Mouse (Mus musculus) liver, adult 2 months (tissue): ENCODE data around the gene Arhgap18. TPM values are rescaled to one million over a fixed set of nuclear protein-coding genes. Genes with fewer than 3 reads are reported as not detected.

Experiments used
- DNase-seq: peaks from one replicate; pipeline ENCODE4 v3.0.0-alpha.2; 2011; ENCODE audit warnings: low read depth, low spot score; ENCODE audit errors: extremely low read depth
- H3K27ac ChIP-seq: fragments of 200-500 bp; replicated peaks from 2 replicates; pipeline ENCODE4 v1.5.1; 2012; ENCODE audit warnings: low read depth, mild to moderate bottlenecking, control low read depth, inconsistent platforms, low read length; ENCODE audit not compliant: insufficient read depth
- H3K27me3 ChIP-seq: fragments of 200-500 bp; 2 replicates; pipeline ENCODE4 v1.6.1; 2012; ENCODE audit warnings: mild to moderate bottlenecking, moderate library complexity, low read length, inconsistent platforms; ENCODE audit not compliant: control insufficient read depth, insufficient read depth
- H3K36me3 ChIP-seq: fragments of 200-500 bp; 2 replicates; pipeline ENCODE4 v1.6.1; 2012; ENCODE audit warnings: low read length, inconsistent platforms; ENCODE audit not compliant: control insufficient read depth, insufficient read depth
- H3K4me1 ChIP-seq: fragments of 200-500 bp; 2 replicates; pipeline ENCODE4 v1.6.1; 2011; ENCODE audit warnings: low read length; ENCODE audit not compliant: control insufficient read depth, insufficient read depth
- H3K4me3 ChIP-seq: fragments of 200-500 bp; 2 replicates; pipeline ENCODE4 v1.5.1; 2011; ENCODE audit warnings: low read depth, mild to moderate bottlenecking, control low read depth, low read length, moderate library complexity; ENCODE audit not compliant: insufficient read depth
- H3K79me2 ChIP-seq: fragments of 200-500 bp; 2 replicates; pipeline ENCODE4 v1.6.1; 2012; ENCODE audit warnings: inconsistent platforms, mild to moderate bottlenecking, low read length, moderate library complexity; ENCODE audit not compliant: control insufficient read depth, insufficient read depth
- H3K9ac ChIP-seq: fragments of 200-500 bp; 2 replicates; pipeline ENCODE4 v1.6.1; 2012; ENCODE audit warnings: low read depth, mild to moderate bottlenecking, control low read depth, inconsistent platforms, low read length
- CTCF ChIP-seq: fragments of 200-500 bp; IDR thresholded peaks from 2 replicates; pipeline ENCODE4 v1.5.1; 2011; ENCODE audit warnings: low read depth, low read length, control low read depth
- POLR2A ChIP-seq: fragments of 200-500 bp; IDR thresholded peaks from 2 replicates; pipeline ENCODE4 v1.6.1; 2011; ENCODE audit warnings: low read length, control low read depth; ENCODE audit not compliant: insufficient read depth; ENCODE audit errors: extremely low read depth
- WGBS: fragments of 180-500 bp; shearing (Covaris S2); methylation state at CpG from one replicate; pipeline ENCODE4 v1.1.7; 2018; 5-methylcytosine and 5-hydroxymethylcytosine counted together
- polyA plus RNA-seq: library from polyadenylated mRNA; depleted of rRNA; stranded (reverse); fragments of >200 nt; gene quantifications from 2 replicates; pipeline ENCODE4 v1.2.3, GENCODE M21; 2012
- total RNA-seq: library from RNA; depleted of rRNA; stranded (reverse); fragments of >200 nt; gene quantifications from 2 replicates; pipeline ENCODE4 v1.2.3, GENCODE M21; 2014

Arhgap18 gene
- total and polyA plus RNA-seq, 2 experiments, result 1.5 to 12.2 TPM

DNA sequence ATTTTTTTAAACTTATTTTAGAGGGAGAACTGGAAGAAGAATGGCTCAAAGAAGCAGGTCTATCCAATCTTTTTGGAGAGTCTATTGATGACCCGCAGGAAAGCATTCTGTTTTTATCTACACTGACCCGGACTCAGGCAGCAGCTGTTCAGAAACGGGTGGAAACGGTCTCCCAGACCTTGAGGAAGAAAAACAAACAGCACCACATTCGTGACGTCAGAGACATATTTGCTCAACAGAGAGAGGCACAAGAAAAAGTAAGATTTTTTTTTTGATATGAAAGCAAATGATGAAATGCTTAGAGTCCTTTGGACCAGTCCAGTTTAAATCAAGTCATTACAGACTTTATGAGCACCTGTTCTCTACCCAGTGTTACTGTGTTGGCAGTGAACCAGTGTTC is 96.6 kb downstream of the Arhgap18 start:
- Histone ChIP-seq H3K36me3 (peaks cover 2% of the 10 kb centered on the region; the same call in 1 of the 2 replicates), H3K79me2 (no peaks in the 10 kb centered on the region), H3K27me3 (no peaks in the 10 kb centered on the region), H3K9ac (no peak overlapping the region), H3K4me1 (peaks cover 6% of the 10 kb centered on the region; the same call in 1 of the 2 replicates), H3K4me3 (no peak overlapping the region), H3K27ac (peak overlapping the region; percentile 81; the same call in 1 of the 2 replicates)
- DNase-seq, result peak; percentile 97
- WGBS, result 10% methylated on average over 6 of the region's 6 CpGs
- TF ChIP-seq POLR2A (no peak), CTCF (no peak)

- Histone ChIP-seq H3K4me1 (peaks cover 18% of the 10 kb centered on the region), H3K9ac (no peak overlapping the region), H3K27me3 (no peaks in the 10 kb centered on the region), H3K36me3 (no peaks in the 10 kb centered on the region), H3K4me3 (no peak overlapping the region), H3K27ac (no peak overlapping the region), H3K79me2 (no peaks in the 10 kb centered on the region)
- DNase-seq, result no peak
- no peak for TF ChIP-seq CTCF
- TF ChIP-seq POLR2A, result no peak
- WGBS, result 78% methylated on average over 5 of the region's 5 CpGs
Measured at GRCm38 (mm10) chr10:26854556-26855100, 101.4 kb downstream of the Arhgap18 start.

- peak; percentile 41; the same call in 1 of the 2 replicates for TF ChIP-seq CTCF
- TF ChIP-seq POLR2A, result no peak
- 23% methylated on average over 8 of the region's 8 CpGs for WGBS
- Histone ChIP-seq H3K36me3 (no peaks in the 10 kb centered on the region), H3K4me3 (peak overlapping the region; percentile 35), H3K27me3 (no peaks in the 10 kb centered on the region), H3K79me2 (no peaks in the 10 kb centered on the region), H3K9ac (no peak overlapping the region), H3K27ac (peak overlapping the region; percentile 68), H3K4me1 (peaks cover 15% of the 10 kb centered on the region)
- DNase-seq, result peak; percentile 97
Measured at GRCm38 (mm10) chr10:26855851-26856535, 102.8 kb downstream of the Arhgap18 start.

DNA sequence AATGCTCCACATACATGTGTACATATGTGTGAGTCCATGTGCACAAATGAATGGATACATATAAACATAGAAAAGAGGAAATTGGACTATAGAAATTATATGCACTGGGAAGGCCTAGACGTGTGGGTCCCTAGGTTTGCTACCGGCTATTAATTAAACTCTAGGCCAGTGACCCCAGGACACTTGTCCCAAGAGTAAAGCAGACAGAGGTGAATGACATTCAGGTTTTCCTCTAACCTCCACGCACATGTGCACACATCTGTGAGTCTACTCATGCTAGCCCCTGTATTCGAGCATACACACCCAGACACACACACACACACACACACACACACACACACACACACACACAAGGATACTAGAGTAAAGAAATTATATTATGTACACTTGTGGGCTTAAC is 104.4 kb downstream of the Arhgap18 start:
- Histone ChIP-seq H3K27ac (0 out of 2 replicates have a peak overlapping the region, but pooled peaks have one; percentile 40), H3K79me2 (no peaks in the 10 kb centered on the region), H3K27me3 (no peaks in the 10 kb centered on the region), H3K36me3 (no peaks in the 10 kb centered on the region), H3K4me1 (peaks cover 15% of the 10 kb centered on the region), H3K4me3 (no peak overlapping the region), H3K9ac (no peak overlapping the region)
- peak; percentile 85 for DNase-seq
- WGBS, result 21% methylated on average over 4 of the region's 4 CpGs
- TF ChIP-seq CTCF (no peak), POLR2A (no peak)

DNA sequence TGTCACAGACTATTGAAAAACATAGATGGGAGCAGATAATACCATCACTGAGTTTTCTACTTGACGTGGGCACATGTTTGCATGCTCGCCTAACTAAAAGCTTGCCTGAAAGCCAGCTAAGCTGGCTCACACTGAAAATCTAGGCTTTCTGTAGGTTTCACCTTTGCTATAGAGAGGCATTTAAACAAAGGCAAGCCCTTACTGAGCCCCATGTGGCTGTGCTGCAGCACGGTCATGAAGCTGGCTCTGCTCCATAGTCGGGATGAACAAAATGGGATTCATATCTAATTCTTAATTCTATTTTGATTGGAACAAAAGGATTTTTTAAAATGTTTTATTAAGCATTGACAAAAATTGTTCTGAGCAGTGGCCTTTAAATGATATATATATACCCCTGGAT is 105.3 kb downstream of the Arhgap18 start:
- H3K9ac ChIP-seq, result no peak overlapping the region
- H3K27me3 ChIP-seq, result no peaks in the 10 kb centered on the region
- WGBS, result 71% methylated on average over 4 of the region's 4 CpGs
- H3K4me3 ChIP-seq, result no peak overlapping the region
- H3K4me1 ChIP-seq, result peaks cover 15% of the 10 kb centered on the region
- H3K27ac ChIP-seq, result no peak overlapping the region
- no peaks in the 10 kb centered on the region for H3K36me3 ChIP-seq
- no peaks in the 10 kb centered on the region for H3K79me2 ChIP-seq
- TF ChIP-seq CTCF (no peak), POLR2A (no peak)
- DNase-seq, result no peak

GRCm38 (mm10) chr10:26861231-26861630 is 108.0 kb downstream of the Arhgap18 start:
- Histone ChIP-seq H3K9ac (no peak overlapping the region), H3K4me3 (no peak overlapping the region), H3K27me3 (no peaks in the 10 kb centered on the region), H3K27ac (no peak overlapping the region), H3K36me3 (no peaks in the 10 kb centered on the region), H3K4me1 (peaks cover 15% of the 10 kb centered on the region), H3K79me2 (no peaks in the 10 kb centered on the region)
- TF ChIP-seq CTCF (no peak), POLR2A (no peak)
- DNase-seq, result no peak
